Mouse (Mus musculus): ENCODE results near the gene Fat4. TPM values are rescaled to one million over a fixed set of nuclear protein-coding genes. Genes with fewer than 3 reads are reported as not detected.

The Fat4 gene
- total and polyA plus RNA-seq, 3 experiments: not detected

GRCm38 (mm10) chr3:38947706-38948105 lies 61.0 kb downstream of the Fat4 start:
- no peak for DNase-seq (ENCODE audit: low read depth, low spot score)
- Histone ChIP-seq H3K9me3 (replicated peaks; ENCODE audit: insufficient read depth, low read length) (no peaks in the 10 kb centered on the region), H3K4me3 (ENCODE audit: control insufficient read depth in 1 of 2, insufficient read depth in 1 of 2, low read depth in 2 of 2, low read length in 2 of 2) (no peak overlapping the region), H3K36me3 (ENCODE audit: control insufficient read depth in 1 of 2, insufficient read depth in 2 of 2, low read length in 2 of 2) (no peaks in the 10 kb centered on the region), H3K27me3 (ENCODE audit: control insufficient read depth in 1 of 2, insufficient read depth in 2 of 2, low read length in 2 of 2) (no peaks in the 10 kb centered on the region), H3K4me1 (ENCODE audit: control insufficient read depth in 1 of 2, insufficient read depth in 2 of 2, low read length in 2 of 2) (no peaks in the 10 kb centered on the region), H3K9ac (ENCODE audit: control insufficient read depth, low read depth, low read length, poor library complexity, severe bottlenecking) (no peak overlapping the region), H3K27ac (ENCODE audit: control insufficient read depth, low read depth, low read length) (no peak overlapping the region), H3K79me2 (ENCODE audit: control insufficient read depth, insufficient read depth, low read length, poor library complexity) (no peaks in the 10 kb centered on the region)
- TF ChIP-seq GATA1 (IDR thresholded peaks at IDR 0.05; ENCODE audit: low read depth, low read length): no peak
- TF ChIP-seq HCFC1 (IDR thresholded peaks at IDR 0.05; ENCODE audit: low read depth, low read length): no peak
- TF ChIP-seq GABPA (IDR thresholded peaks at IDR 0.05; ENCODE audit: low read depth, low read length): no peak
- no peak for TF ChIP-seq SMC3 (IDR thresholded peaks at IDR 0.05; ENCODE audit: low read depth, low read length)
- TF ChIP-seq USF1 (IDR thresholded peaks at IDR 0.05; ENCODE audit: low read depth, low read length): no peak
- TF ChIP-seq MAX (IDR thresholded peaks at IDR 0.05; ENCODE audit: low read length): no peak
- no peak for TF ChIP-seq TCF12 (IDR thresholded peaks at IDR 0.05; ENCODE audit: low read depth, low read length)
- no peak for TF ChIP-seq RAD21 (IDR thresholded peaks at IDR 0.05; ENCODE audit: low read depth, low read length)
- no peak for TF ChIP-seq NELFE (IDR thresholded peaks at IDR 0.05; ENCODE audit: low read depth, low read length)
- no peak for TF ChIP-seq CHD2 (IDR thresholded peaks at IDR 0.05; ENCODE audit: low read length)
- TF ChIP-seq NRF1 (IDR thresholded peaks at IDR 0.05; ENCODE audit: insufficient read depth, low read depth, low read length, poor library complexity, severe bottlenecking): no peak
- no peak for TF ChIP-seq KAT2A (conservative IDR thresholded peaks at IDR 0.05; ENCODE audit: low read depth, low read length)
- no peak for TF ChIP-seq CHD1 (IDR thresholded peaks at IDR 0.05; ENCODE audit: low read depth, low read length)
- no peak for TF ChIP-seq RCOR1 (IDR thresholded peaks at IDR 0.05; ENCODE audit: low read depth, low read length)
- no peak for TF ChIP-seq BHLHE40 (IDR thresholded peaks at IDR 0.05; ENCODE audit: borderline replicate concordance, low read depth, low read length)
- TF ChIP-seq MAZ (IDR thresholded peaks at IDR 0.05; ENCODE audit: low read depth, low read length): no peak
- TF ChIP-seq MYB (IDR thresholded peaks at IDR 0.05; ENCODE audit: low read depth, low read length): no peak
- TF ChIP-seq EP300 (IDR thresholded peaks at IDR 0.05; ENCODE audit: low read depth in 1 of 2, low read length in 2 of 2): no peak

GRCm38 (mm10) chr3:38952602-38953001 lies 65.9 kb downstream of the Fat4 start:
- DNase-seq (ENCODE audit: low read depth, low spot score): no peak
- H3K9me3 ChIP-seq (replicated peaks; ENCODE audit: insufficient read depth, low read length): no peaks in the 10 kb centered on the region
- no peaks in the 10 kb centered on the region for H3K4me1 ChIP-seq (ENCODE audit: control insufficient read depth in 1 of 2, insufficient read depth in 2 of 2, low read length in 2 of 2)
- no peak overlapping the region for H3K27ac ChIP-seq (ENCODE audit: control insufficient read depth, low read depth, low read length)
- no peak overlapping the region for H3K4me3 ChIP-seq (ENCODE audit: control insufficient read depth in 1 of 2, insufficient read depth in 1 of 2, low read depth in 2 of 2, low read length in 2 of 2)
- no peaks in the 10 kb centered on the region for H3K36me3 ChIP-seq (ENCODE audit: control insufficient read depth in 1 of 2, insufficient read depth in 2 of 2, low read length in 2 of 2)
- H3K27me3 ChIP-seq (ENCODE audit: control insufficient read depth in 1 of 2, insufficient read depth in 2 of 2, low read length in 2 of 2): no peaks in the 10 kb centered on the region
- no peaks in the 10 kb centered on the region for H3K79me2 ChIP-seq (ENCODE audit: control insufficient read depth, insufficient read depth, low read length, poor library complexity)
- TF ChIP-seq NELFE (IDR thresholded peaks at IDR 0.05; ENCODE audit: low read depth, low read length): no peak
- TF ChIP-seq CHD1 (IDR thresholded peaks at IDR 0.05; ENCODE audit: low read depth, low read length): no peak
- TF ChIP-seq NRF1 (IDR thresholded peaks at IDR 0.05; ENCODE audit: insufficient read depth, low read depth, low read length, poor library complexity, severe bottlenecking): no peak
- TF ChIP-seq ETS1 (IDR thresholded peaks at IDR 0.05; ENCODE audit: low read depth, low read length): no peak
- TF ChIP-seq MAFK (IDR thresholded peaks at IDR 0.05; ENCODE audit: borderline replicate concordance, low read depth, low read length): no peak
- TF ChIP-seq USF1 (IDR thresholded peaks at IDR 0.05; ENCODE audit: low read depth, low read length): no peak
- no peak for TF ChIP-seq POLR2AphosphoS2 (IDR thresholded peaks at IDR 0.05; ENCODE audit: low read length)
- no peak for TF ChIP-seq JUND (IDR thresholded peaks at IDR 0.05; ENCODE audit: low read depth, low read length)
- no peak for TF ChIP-seq RAD21 (IDR thresholded peaks at IDR 0.05; ENCODE audit: low read depth, low read length)
- TF ChIP-seq MAX (IDR thresholded peaks at IDR 0.05; ENCODE audit: low read length): no peak
- H3K9ac ChIP-seq (ENCODE audit: control insufficient read depth, low read depth, low read length, poor library complexity, severe bottlenecking): no peak overlapping the region
